Mouse (Mus musculus): ENCODE data around the gene Olfr1261. TPM values are rescaled to one million over a fixed set of nuclear protein-coding genes. Genes with fewer than 3 reads are reported as not detected.

The Olfr1261 gene
- polyA plus RNA-seq (2012; rRNA removed): not detected in 2 replicates
- not detected in 2 replicates for polyA plus RNA-seq (2014; fragmentation: Nextera tagmentation; extraction: Ambion mirVana)

GRCm38 (mm10) chr2:89990921-89991320 is at the start of gene Olfr1261:
Gene Olfr1261 (plus strand): TSS chr2:89991221.
- TF ChIP-seq EP300 (IDR thresholded peaks at IDR 0.05; ENCODE audit: low read depth): no peak
- TF ChIP-seq CTCF (IDR thresholded peaks at IDR 0.05; ENCODE audit: low read depth): no peak
- no peaks in the 10 kb centered on the region for H3K9me3 ChIP-seq (ENCODE audit: control insufficient read depth, low read length)
- no peak within 1 kb of the TSS for H3K27ac ChIP-seq
- no peaks in the 10 kb centered on the region for H3K4me1 ChIP-seq (replicated peaks; ENCODE audit: control insufficient read depth in 2 of 2, insufficient read depth in 2 of 2, low read length in 1 of 2)
- no peak within 1 kb of the TSS for H3K4me3 ChIP-seq (ENCODE audit: insufficient read depth in 1 of 2, low read depth in 2 of 2, low read length in 2 of 2)
- no peak within 1 kb of the TSS for H3K9ac ChIP-seq (replicated peaks)
- DNase-seq (ENCODE audit: low read depth in 3 of 3, low spot score in 3 of 3): no peak
- no peaks in the 10 kb centered on the region for H3K36me3 ChIP-seq (replicated peaks; ENCODE audit: control insufficient read depth, insufficient read depth, low read depth)
- no peak within 1 kb of the TSS for H3K4me2 ChIP-seq (ENCODE audit: low read depth)
- H3K27me3 ChIP-seq (ENCODE audit: control insufficient read depth, insufficient read depth, low read length): no peaks in the 10 kb centered on the region
- ATAC-seq (ENCODE audit: insufficient read depth): no peak

DNA sequence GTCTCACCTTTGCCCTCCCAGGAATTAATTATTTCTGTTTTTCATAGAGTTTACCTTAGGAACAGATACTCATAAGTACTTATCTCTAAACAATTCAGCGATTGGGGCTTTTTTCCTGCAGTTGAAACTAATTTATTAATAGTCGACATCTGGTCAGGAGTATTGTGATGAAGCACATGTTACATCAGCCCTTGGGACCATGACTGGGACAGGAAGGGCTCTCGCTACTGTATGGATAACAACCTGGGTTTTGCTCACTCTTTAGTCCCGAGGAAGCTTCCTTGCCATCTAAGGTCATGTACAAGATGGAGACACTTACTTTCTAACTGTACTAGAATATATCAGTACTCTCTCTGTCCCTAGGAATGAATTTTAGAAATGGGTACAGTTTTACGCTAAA is 42.5 kb upstream of the Olfr1261 start, which contains the start of gene Olfr1259:
TSS of gene Olfr1259 (minus strand) at position 101 of the 400 bp plus-strand sequence.
- Histone ChIP-seq H3K4me3 (ENCODE audit: insufficient read depth in 1 of 2, low read depth in 2 of 2, low read length in 2 of 2) (no peak within 1 kb of the TSS), H3K9ac (replicated peaks) (no peak within 1 kb of the TSS), H3K27me3 (ENCODE audit: control insufficient read depth, insufficient read depth, low read length) (no peaks in the 10 kb centered on the region), H3K36me3 (replicated peaks; ENCODE audit: control insufficient read depth, insufficient read depth, low read depth) (no peaks in the 10 kb centered on the region), H3K4me2 (ENCODE audit: low read depth) (no peak within 1 kb of the TSS), H3K9me3 (ENCODE audit: control insufficient read depth, low read length) (no peaks in the 10 kb centered on the region), H3K4me1 (replicated peaks; ENCODE audit: control insufficient read depth in 2 of 2, insufficient read depth in 2 of 2, low read length in 1 of 2) (no peaks in the 10 kb centered on the region), H3K27ac (no peak within 1 kb of the TSS)
- TF ChIP-seq CTCF (IDR thresholded peaks at IDR 0.05; ENCODE audit: low read depth): no peak
- no peak for TF ChIP-seq EP300 (IDR thresholded peaks at IDR 0.05; ENCODE audit: low read depth)
- DNase-seq (ENCODE audit: low read depth in 3 of 3, low spot score in 3 of 3): no peak
- WGBS (ENCODE audit: insufficient replicate concordance): 58% methylated on average over 5 of the region's 5 CpGs
- no peak for ATAC-seq (ENCODE audit: insufficient read depth)

- Histone ChIP-seq H3K4me3 (ENCODE audit: insufficient read depth in 1 of 2, low read depth in 2 of 2, low read length in 2 of 2) (no peak within 1 kb of the TSS), H3K9me3 (ENCODE audit: control insufficient read depth, low read length) (no peaks in the 10 kb centered on the region), H3K4me2 (ENCODE audit: low read depth) (no peak within 1 kb of the TSS), H3K27me3 (ENCODE audit: control insufficient read depth, insufficient read depth, low read length) (no peaks in the 10 kb centered on the region), H3K36me3 (replicated peaks; ENCODE audit: control insufficient read depth, insufficient read depth, low read depth) (no peaks in the 10 kb centered on the region), H3K9ac (replicated peaks) (no peak within 1 kb of the TSS), H3K4me1 (replicated peaks; ENCODE audit: control insufficient read depth in 2 of 2, insufficient read depth in 2 of 2, low read length in 1 of 2) (no peaks in the 10 kb centered on the region), H3K27ac (no peak within 1 kb of the TSS)
- TF ChIP-seq EP300 (IDR thresholded peaks at IDR 0.05; ENCODE audit: low read depth) (no peak), CTCF (IDR thresholded peaks at IDR 0.05; ENCODE audit: low read depth) (no peak)
- no peak for ATAC-seq (ENCODE audit: insufficient read depth)
- no peak for DNase-seq (ENCODE audit: low read depth in 3 of 3, low spot score in 3 of 3)
- WGBS (ENCODE audit: insufficient replicate concordance): 45% methylated on average over 2 of the region's 2 CpGs
These were observed 16.8 kb upstream of the Olfr1261 start, which contains the start of gene Olfr1260 for GRCm38 (mm10) chr2:89974184-89974583. Gene Olfr1260 (plus strand): TSS chr2:89974340.

DNA sequence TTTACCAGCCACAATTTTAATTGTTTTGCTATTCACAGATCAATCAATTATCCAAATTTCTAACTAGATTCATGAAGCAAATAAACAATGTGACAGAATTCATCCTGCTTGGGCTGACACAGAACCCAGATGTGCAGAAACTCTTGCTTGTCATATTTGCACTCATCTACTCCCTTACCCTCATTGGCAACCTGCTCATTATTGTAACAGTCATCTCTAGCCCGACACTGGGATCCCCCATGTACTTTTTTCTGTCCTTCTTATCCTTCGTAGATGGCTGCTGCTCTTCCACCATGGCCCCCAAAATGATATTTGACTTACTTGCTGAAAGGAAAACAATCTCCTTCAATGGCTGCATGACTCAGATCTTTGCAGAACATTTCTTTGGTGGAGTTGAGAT is 13.3 kb upstream of the Olfr1261 start:
- DNase-seq (ENCODE audit: low read depth in 3 of 3, low spot score in 3 of 3) (no peak), ATAC-seq (ENCODE audit: insufficient read depth) (no peak)
- Histone ChIP-seq H3K4me2 (ENCODE audit: low read depth) (no peak overlapping the region), H3K27me3 (ENCODE audit: control insufficient read depth, insufficient read depth, low read length) (no peaks in the 10 kb centered on the region), H3K9me3 (ENCODE audit: control insufficient read depth, low read length) (no peaks in the 10 kb centered on the region), H3K9ac (replicated peaks) (no peak overlapping the region), H3K4me1 (replicated peaks; ENCODE audit: control insufficient read depth in 2 of 2, insufficient read depth in 2 of 2, low read length in 1 of 2) (no peaks in the 10 kb centered on the region), H3K4me3 (ENCODE audit: insufficient read depth in 1 of 2, low read depth in 2 of 2, low read length in 2 of 2) (no peak overlapping the region), H3K27ac (no peak overlapping the region), H3K36me3 (replicated peaks; ENCODE audit: control insufficient read depth, insufficient read depth, low read depth) (no peaks in the 10 kb centered on the region)
- WGBS (ENCODE audit: insufficient replicate concordance): 47% methylated on average over 2 of the region's 2 CpGs
- no peak for TF ChIP-seq CTCF (IDR thresholded peaks at IDR 0.05; ENCODE audit: low read depth)
- TF ChIP-seq EP300 (IDR thresholded peaks at IDR 0.05; ENCODE audit: low read depth): no peak

DNA sequence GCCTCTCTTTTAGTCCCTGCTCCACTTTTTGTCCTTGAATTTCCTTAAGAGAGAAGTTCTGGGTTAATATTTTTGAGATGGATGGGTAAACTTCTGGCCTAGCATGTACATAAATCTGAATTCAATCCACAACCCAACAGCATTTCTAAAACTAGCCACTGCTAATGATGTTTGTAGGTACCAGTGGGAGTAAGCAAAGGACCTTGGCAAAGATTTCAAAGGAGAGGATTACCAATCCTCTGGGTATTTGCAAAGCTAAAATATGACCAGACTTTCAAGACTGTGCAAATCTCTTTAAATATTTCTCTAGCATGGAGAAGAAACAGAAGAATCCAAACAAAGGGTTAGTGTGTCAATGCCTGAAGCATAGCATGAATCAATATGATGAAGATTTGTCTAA is 8.8 kb downstream of the Olfr1261 start, which contains the start of gene Olfr1262:
TSS of gene Olfr1262 (plus strand) at position 301 of the 400 bp plus-strand sequence.
- TF ChIP-seq EP300 (IDR thresholded peaks at IDR 0.05; ENCODE audit: low read depth): no peak
- TF ChIP-seq CTCF (IDR thresholded peaks at IDR 0.05; ENCODE audit: low read depth): no peak
- ATAC-seq (ENCODE audit: insufficient read depth) (no peak), DNase-seq (ENCODE audit: low read depth in 3 of 3, low spot score in 3 of 3) (no peak)
- Histone ChIP-seq H3K9me3 (ENCODE audit: control insufficient read depth, low read length) (no peaks in the 10 kb centered on the region), H3K9ac (replicated peaks) (no peak within 1 kb of the TSS), H3K4me3 (ENCODE audit: insufficient read depth in 1 of 2, low read depth in 2 of 2, low read length in 2 of 2) (no peak within 1 kb of the TSS), H3K27ac (no peak within 1 kb of the TSS), H3K27me3 (ENCODE audit: control insufficient read depth, insufficient read depth, low read length) (no peaks in the 10 kb centered on the region), H3K4me2 (ENCODE audit: low read depth) (no peak within 1 kb of the TSS), H3K36me3 (replicated peaks; ENCODE audit: control insufficient read depth, insufficient read depth, low read depth) (no peaks in the 10 kb centered on the region), H3K4me1 (replicated peaks; ENCODE audit: control insufficient read depth in 2 of 2, insufficient read depth in 2 of 2, low read length in 1 of 2) (no peaks in the 10 kb centered on the region)

Data from liver, embryonic 14.5 days (tissue).